Mouse (Mus musculus): ENCODE measurements around the gene Rngtt. TPM values are rescaled to one million over a fixed set of nuclear protein-coding genes. Genes with fewer than 3 reads are reported as not detected.
A peak's percentile ranks its signal among the peaks of the same experiment; 100 is the strongest.

Rngtt gene
- polyA plus RNA-seq, 1 experiment from 2014 or later = 22.6 TPM

GRCm38 (mm10) chr4:33393437-33393836 lies 83.3 kb downstream of the Rngtt start:
- Histone ChIP-seq H3K36me3 (ENCODE audit: control insufficient read depth, insufficient read depth, low read length) (no peaks in the 10 kb centered on the region), H3K9me3 (ENCODE audit: control insufficient read depth, low read length) (no peaks in the 10 kb centered on the region), H3K9ac (ENCODE audit: low read length) (no peak overlapping the region), H3K4me2 (ENCODE audit: low read length) (no peak overlapping the region), H3K27me3 (replicated peaks; ENCODE audit: control insufficient read depth, insufficient read depth, low read length) (no peaks in the 10 kb centered on the region), H3K27ac (ENCODE audit: low read depth) (no peak overlapping the region), H3K4me1 (replicated peaks; ENCODE audit: control insufficient read depth, insufficient read depth, low read length) (no peaks in the 10 kb centered on the region), H3K4me3 (ENCODE audit: low read depth, low read length) (no peak overlapping the region)
- WGBS = 85% methylated on average over 2 of the region's 2 CpGs
- no peak for ATAC-seq (replicated peaks; ENCODE audit: low FRiP score, low TSS enrichment, low read depth)
- no peak for DNase-seq (ENCODE audit: low spot score)

- Histone ChIP-seq H3K9ac (ENCODE audit: low read length) (no peak overlapping the region), H3K9me3 (ENCODE audit: control insufficient read depth, low read length) (no peaks in the 10 kb centered on the region), H3K27me3 (replicated peaks; ENCODE audit: control insufficient read depth, insufficient read depth, low read length) (no peaks in the 10 kb centered on the region), H3K4me3 (ENCODE audit: low read depth, low read length) (no peak overlapping the region), H3K4me1 (replicated peaks; ENCODE audit: control insufficient read depth, insufficient read depth, low read length) (no peaks in the 10 kb centered on the region), H3K27ac (ENCODE audit: low read depth) (no peak overlapping the region), H3K36me3 (ENCODE audit: control insufficient read depth, insufficient read depth, low read length) (no peaks in the 10 kb centered on the region), H3K4me2 (ENCODE audit: low read length) (no peak overlapping the region)
- WGBS = 60% methylated on average over 3 of the region's 3 CpGs
- DNase-seq (ENCODE audit: low spot score) = peak; percentile 89
- no peak for ATAC-seq (replicated peaks; ENCODE audit: low FRiP score, low TSS enrichment, low read depth)
Measured at GRCm38 (mm10) chr4:33396222-33397176, 86.4 kb downstream of the Rngtt start.

GRCm38 (mm10) chr4:33405723-33406293 lies 95.7 kb downstream of the Rngtt start:
- ATAC-seq (replicated peaks; ENCODE audit: low FRiP score, low TSS enrichment, low read depth) (no peak), DNase-seq (ENCODE audit: low spot score) (no peak)
- Histone ChIP-seq H3K4me3 (ENCODE audit: low read depth, low read length) (no peak overlapping the region), H3K9ac (ENCODE audit: low read length) (no peak overlapping the region), H3K36me3 (ENCODE audit: control insufficient read depth, insufficient read depth, low read length) (no peaks in the 10 kb centered on the region), H3K4me2 (ENCODE audit: low read length) (no peak overlapping the region), H3K9me3 (ENCODE audit: control insufficient read depth, low read length) (no peaks in the 10 kb centered on the region), H3K4me1 (replicated peaks; ENCODE audit: control insufficient read depth, insufficient read depth, low read length) (0 out of 2 replicates have a peak, but pooled peaks cover 2% of the 10 kb centered on the region), H3K27ac (ENCODE audit: low read depth) (no peak overlapping the region), H3K27me3 (replicated peaks; ENCODE audit: control insufficient read depth, insufficient read depth, low read length) (no peaks in the 10 kb centered on the region)
- WGBS = 83% methylated on average over 2 of the region's 2 CpGs

GRCm38 (mm10) chr4:33413791-33414190 lies 103.7 kb downstream of the Rngtt start:
- ATAC-seq (replicated peaks; ENCODE audit: low FRiP score, low TSS enrichment, low read depth) = no peak

GRCm38 (mm10) chr4:33414781-33415180 lies 104.7 kb downstream of the Rngtt start:
- no peaks in the 10 kb centered on the region for H3K27me3 ChIP-seq (replicated peaks; ENCODE audit: control insufficient read depth, insufficient read depth, low read length)
- H3K4me2 ChIP-seq (ENCODE audit: low read length) = no peak overlapping the region
- no peaks in the 10 kb centered on the region for H3K4me1 ChIP-seq (replicated peaks; ENCODE audit: control insufficient read depth, insufficient read depth, low read length)
- DNase-seq (ENCODE audit: low spot score) (no peak), ATAC-seq (replicated peaks; ENCODE audit: low FRiP score, low TSS enrichment, low read depth) (no peak)
- H3K27ac ChIP-seq (ENCODE audit: low read depth) = no peak overlapping the region
- no peak overlapping the region for H3K4me3 ChIP-seq (ENCODE audit: low read depth, low read length)
- WGBS = 63% methylated on average over 4 of the region's 4 CpGs
- no peaks in the 10 kb centered on the region for H3K36me3 ChIP-seq (ENCODE audit: control insufficient read depth, insufficient read depth, low read length)
- H3K9ac ChIP-seq (ENCODE audit: low read length) = no peak overlapping the region
- H3K9me3 ChIP-seq (ENCODE audit: control insufficient read depth, low read length) = no peaks in the 10 kb centered on the region

More at GRCm38 (mm10) chr4:33413791-33414190, 103.7 kb downstream of the Rngtt start:
- H3K4me2 ChIP-seq (ENCODE audit: low read length) = no peak overlapping the region
- H3K27ac ChIP-seq (ENCODE audit: low read depth) = no peak overlapping the region
- DNase-seq (ENCODE audit: low spot score) = no peak
- no peaks in the 10 kb centered on the region for H3K36me3 ChIP-seq (ENCODE audit: control insufficient read depth, insufficient read depth, low read length)
- no peak overlapping the region for H3K4me3 ChIP-seq (ENCODE audit: low read depth, low read length)
- H3K27me3 ChIP-seq (replicated peaks; ENCODE audit: control insufficient read depth, insufficient read depth, low read length) = no peaks in the 10 kb centered on the region
- H3K4me1 ChIP-seq (replicated peaks; ENCODE audit: control insufficient read depth, insufficient read depth, low read length) = no peaks in the 10 kb centered on the region
- H3K9ac ChIP-seq (ENCODE audit: low read length) = no peak overlapping the region
- WGBS = 65% methylated on average over 4 of the region's 4 CpGs
- H3K9me3 ChIP-seq (ENCODE audit: control insufficient read depth, low read length) = no peaks in the 10 kb centered on the region

- Histone ChIP-seq H3K9ac (ENCODE audit: low read length) (no peak overlapping the region), H3K9me3 (ENCODE audit: control insufficient read depth, low read length) (no peaks in the 10 kb centered on the region), H3K4me3 (ENCODE audit: low read depth, low read length) (no peak overlapping the region), H3K4me2 (ENCODE audit: low read length) (no peak overlapping the region), H3K27ac (ENCODE audit: low read depth) (no peak overlapping the region), H3K4me1 (replicated peaks; ENCODE audit: control insufficient read depth, insufficient read depth, low read length) (no peaks in the 10 kb centered on the region), H3K36me3 (ENCODE audit: control insufficient read depth, insufficient read depth, low read length) (no peaks in the 10 kb centered on the region), H3K27me3 (replicated peaks; ENCODE audit: control insufficient read depth, insufficient read depth, low read length) (no peaks in the 10 kb centered on the region)
- 94% methylated on average over 4 of the region's 4 CpGs for WGBS
- ATAC-seq (replicated peaks; ENCODE audit: low FRiP score, low TSS enrichment, low read depth) (no peak), DNase-seq (ENCODE audit: low spot score) (no peak)
Measured at GRCm38 (mm10) chr4:33417391-33417790, 107.3 kb downstream of the Rngtt start.

- WGBS = 100% methylated on average over 1 of the region's 1 CpGs
- H3K9ac ChIP-seq (ENCODE audit: low read length) = no peak overlapping the region
- no peaks in the 10 kb centered on the region for H3K27me3 ChIP-seq (replicated peaks; ENCODE audit: control insufficient read depth, insufficient read depth, low read length)
- H3K4me3 ChIP-seq (ENCODE audit: low read depth, low read length) = no peak overlapping the region
- peaks cover 5% of the 10 kb centered on the region; the same call in 1 of the 2 replicates for H3K36me3 ChIP-seq (ENCODE audit: control insufficient read depth, insufficient read depth, low read length)
- H3K4me2 ChIP-seq (ENCODE audit: low read length) = no peak overlapping the region
- no peak overlapping the region for H3K27ac ChIP-seq (ENCODE audit: low read depth)
- ATAC-seq (replicated peaks; ENCODE audit: low FRiP score, low TSS enrichment, low read depth) = no peak
- H3K9me3 ChIP-seq (ENCODE audit: control insufficient read depth, low read length) = no peaks in the 10 kb centered on the region
- no peaks in the 10 kb centered on the region for H3K4me1 ChIP-seq (replicated peaks; ENCODE audit: control insufficient read depth, insufficient read depth, low read length)
- no peak for DNase-seq (ENCODE audit: low spot score)
Measured at GRCm38 (mm10) chr4:33419644-33420043, 109.5 kb downstream of the Rngtt start.

- 74% methylated on average over 4 of the region's 4 CpGs for WGBS
- Histone ChIP-seq H3K4me3 (ENCODE audit: low read depth, low read length) (no peak overlapping the region), H3K9ac (ENCODE audit: low read length) (no peak overlapping the region), H3K9me3 (ENCODE audit: control insufficient read depth, low read length) (no peaks in the 10 kb centered on the region), H3K4me1 (replicated peaks; ENCODE audit: control insufficient read depth, insufficient read depth, low read length) (no peaks in the 10 kb centered on the region), H3K36me3 (ENCODE audit: control insufficient read depth, insufficient read depth, low read length) (no peaks in the 10 kb centered on the region), H3K4me2 (ENCODE audit: low read length) (no peak overlapping the region), H3K27ac (ENCODE audit: low read depth) (no peak overlapping the region), H3K27me3 (replicated peaks; ENCODE audit: control insufficient read depth, insufficient read depth, low read length) (no peaks in the 10 kb centered on the region)
- ATAC-seq (replicated peaks; ENCODE audit: low FRiP score, low TSS enrichment, low read depth) = no peak
- DNase-seq (ENCODE audit: low spot score) = no peak
Measured at GRCm38 (mm10) chr4:33428856-33429255, 118.7 kb downstream of the Rngtt start.
